Mouse (Mus musculus): ENCODE measurements at regions not wholly inside any gene's neighbourhood (a gene's known extent, or its start where the extent isn't known, plus 50 kb on each side); places are given as distances from the start of the nearest gene placed in this dataset.

DNA sequence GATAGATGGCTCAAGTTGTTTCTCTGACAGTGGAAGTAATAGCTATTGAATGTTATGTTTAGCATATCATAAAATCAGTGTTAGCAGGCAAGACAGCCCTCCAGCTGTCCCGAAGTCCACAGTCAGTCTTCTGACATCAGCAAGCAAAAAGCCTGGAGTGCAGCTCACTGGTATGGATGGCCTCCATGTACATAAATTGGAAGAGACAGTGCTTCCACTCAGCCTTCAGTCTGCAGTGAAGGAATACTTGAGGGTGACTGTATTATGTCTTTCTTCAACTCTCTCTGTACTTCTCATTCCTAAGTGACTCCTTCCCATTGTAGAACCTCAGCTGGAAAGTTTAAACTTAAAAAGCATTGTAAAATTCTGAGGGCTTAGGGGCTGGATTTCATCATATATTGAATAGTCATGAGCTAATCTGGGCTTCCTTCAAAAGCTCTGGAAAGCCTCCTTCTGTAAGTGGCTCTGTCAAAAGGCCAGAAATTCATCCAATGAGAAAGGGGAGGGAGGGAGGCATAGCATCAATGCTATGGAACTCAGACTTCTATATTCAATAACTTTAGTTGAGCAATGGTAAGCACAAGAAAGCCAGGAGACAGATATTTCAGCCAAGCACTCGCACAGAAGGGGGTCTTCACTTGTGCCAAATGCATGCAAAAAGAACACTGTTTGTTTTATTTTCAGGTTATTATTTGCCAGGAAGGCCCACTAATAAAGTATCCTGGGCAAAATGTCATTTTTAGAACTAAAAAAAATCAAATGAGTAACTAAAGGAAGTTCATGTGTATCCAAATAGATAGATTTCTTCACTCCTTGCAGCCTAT, 90.5 kb upstream of the Plxna2 start:
- Histone ChIP-seq H3K9ac (ENCODE audit: low read depth, low read length) (no peak overlapping the region), H3K79me2 (replicated peaks; ENCODE audit: control insufficient read depth, insufficient read depth, low read length) (no peaks in the 10 kb centered on the region), H3K27me3 (ENCODE audit: control insufficient read depth, insufficient read depth, low read length) (no peaks in the 10 kb centered on the region), H3K4me3 (no peak overlapping the region), H3K27ac (no peak overlapping the region), H3K4me1 (ENCODE audit: control insufficient read depth, insufficient read depth, low read length) (no peaks in the 10 kb centered on the region), H3K36me3 (ENCODE audit: control insufficient read depth, insufficient read depth, low read length) (no peaks in the 10 kb centered on the region)
- intact Hi-C loops (cut with DNase I) = no loop called here
- TF ChIP-seq EP300 (IDR thresholded peaks at IDR 0.05; ENCODE audit: insufficient read depth, low read depth, low read length) (no peak), CTCF (IDR thresholded peaks at IDR 0.05) (no peak)
- DNase-seq = no peak
- WGBS = 64% methylated on average over 2 of the region's 2 CpGs

GRCm38 (mm10) chr1:194524976-194525375, 93.0 kb upstream of the Plxna2 start:
- intact Hi-C loops (cut with DNase I) = no loop called here
- Histone ChIP-seq H3K4me1 (ENCODE audit: control insufficient read depth, insufficient read depth, low read length) (no peaks in the 10 kb centered on the region), H3K4me3 (no peak overlapping the region)

DNA sequence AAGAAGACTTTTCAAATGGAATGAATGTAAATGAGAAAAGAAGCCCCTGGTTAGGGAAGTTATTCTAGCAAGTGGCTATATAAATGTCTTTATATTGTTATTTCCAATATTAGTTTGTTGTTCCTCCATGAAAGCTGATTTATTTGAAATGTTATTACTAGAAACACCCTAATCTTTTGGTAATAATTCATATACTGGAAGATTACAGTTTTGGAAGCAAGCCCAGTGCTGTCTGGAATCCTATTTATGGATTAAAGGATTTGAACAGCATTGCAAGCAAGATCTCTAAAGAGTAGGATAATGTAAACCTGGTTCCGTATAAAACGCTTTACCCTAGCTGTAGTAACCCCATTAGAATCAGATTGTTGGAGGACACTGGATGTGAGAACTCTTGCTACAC, 96.8 kb upstream of the Plxna2 start:
- intact Hi-C loops (cut with DNase I) = no loop called here
- DNase-seq = no peak
- Histone ChIP-seq H3K36me3 (ENCODE audit: control insufficient read depth, insufficient read depth, low read length) (no peaks in the 10 kb centered on the region), H3K27me3 (ENCODE audit: control insufficient read depth, insufficient read depth, low read length) (no peaks in the 10 kb centered on the region), H3K4me1 (ENCODE audit: control insufficient read depth, insufficient read depth, low read length) (no peaks in the 10 kb centered on the region), H3K9ac (ENCODE audit: low read depth, low read length) (no peak overlapping the region), H3K79me2 (replicated peaks; ENCODE audit: control insufficient read depth, insufficient read depth, low read length) (no peaks in the 10 kb centered on the region), H3K4me3 (no peak overlapping the region), H3K27ac (no peak overlapping the region)
- WGBS = 75% methylated on average over 2 of the region's 2 CpGs
- TF ChIP-seq EP300 (IDR thresholded peaks at IDR 0.05; ENCODE audit: insufficient read depth, low read depth, low read length) = no peak
- no peak for TF ChIP-seq CTCF (IDR thresholded peaks at IDR 0.05)
- no peak for TF ChIP-seq POLR2A (IDR thresholded peaks at IDR 0.05; ENCODE audit: insufficient read depth, low read depth, low read length)

More at GRCm38 (mm10) chr1:194524976-194525375, 93.0 kb upstream of the Plxna2 start:
- Histone ChIP-seq H3K27me3 (ENCODE audit: control insufficient read depth, insufficient read depth, low read length) (no peaks in the 10 kb centered on the region), H3K36me3 (ENCODE audit: control insufficient read depth, insufficient read depth, low read length) (no peaks in the 10 kb centered on the region), H3K79me2 (replicated peaks; ENCODE audit: control insufficient read depth, insufficient read depth, low read length) (no peaks in the 10 kb centered on the region), H3K27ac (no peak overlapping the region), H3K9ac (ENCODE audit: low read depth, low read length) (no peak overlapping the region)
- no peak for DNase-seq
- no peak for TF ChIP-seq POLR2A (IDR thresholded peaks at IDR 0.05; ENCODE audit: insufficient read depth, low read depth, low read length)
- TF ChIP-seq EP300 (IDR thresholded peaks at IDR 0.05; ENCODE audit: insufficient read depth, low read depth, low read length) = no peak
- no peak for TF ChIP-seq CTCF (IDR thresholded peaks at IDR 0.05)
- 94% methylated on average over 2 of the region's 2 CpGs for WGBS

DNA sequence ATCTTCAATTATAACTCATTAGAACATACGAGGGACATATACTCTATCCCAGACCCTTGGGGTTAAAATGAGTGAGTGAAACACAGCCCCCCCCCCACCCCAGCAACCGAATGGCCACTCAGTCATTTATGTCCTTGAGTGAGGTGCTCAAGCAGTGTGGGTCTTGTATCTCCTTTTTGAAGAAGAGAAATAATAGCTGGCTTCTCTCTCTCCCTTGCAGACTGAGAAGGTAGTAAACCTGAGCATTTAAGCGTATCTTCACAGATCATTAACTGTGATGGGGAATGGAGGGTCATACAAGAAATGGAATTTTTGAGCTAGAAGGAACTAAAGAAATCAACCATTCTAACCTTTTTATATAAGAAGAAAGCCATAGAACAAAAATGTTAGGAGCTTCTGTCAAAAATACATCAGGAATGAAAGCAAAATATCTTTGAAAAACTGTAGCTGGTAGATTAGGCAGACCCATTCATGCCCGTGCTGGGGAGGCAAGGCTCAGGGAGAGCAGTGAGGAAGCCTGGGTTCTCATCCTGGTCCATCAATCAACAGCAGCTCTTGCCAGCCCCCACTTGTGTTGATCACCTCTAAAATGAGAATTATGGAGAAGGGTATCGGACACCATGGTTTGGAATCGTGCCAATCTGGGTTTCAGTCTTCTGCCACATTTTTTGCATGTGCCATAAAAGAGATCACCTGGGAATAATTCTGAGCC, 98.4 kb upstream of the Plxna2 start:
- WGBS = 82% methylated on average over 6 of the region's 6 CpGs

DNA sequence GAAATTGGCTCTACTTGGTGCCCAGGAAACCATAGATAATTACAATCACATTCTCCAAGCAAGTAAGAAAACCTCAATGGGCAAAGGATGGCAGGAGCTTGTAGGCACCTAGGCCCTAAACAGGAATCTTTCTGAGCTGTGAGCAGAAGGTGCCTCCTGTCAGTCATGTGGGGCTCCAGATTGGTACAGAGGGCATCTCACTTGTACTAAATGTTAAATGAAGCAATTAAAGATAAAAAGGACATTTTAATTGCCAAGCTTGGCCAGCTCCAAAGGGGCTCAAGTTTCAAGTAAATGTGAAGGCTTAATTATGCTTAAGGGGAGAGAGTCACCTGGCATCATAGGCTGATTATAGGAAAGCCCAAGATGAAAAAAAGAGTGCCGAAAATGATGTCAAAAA, 101.9 kb upstream of the Plxna2 start:
- WGBS = 81% methylated on average over 1 of the region's 1 CpGs
- DNase-seq = no peak
- intact Hi-C loops (cut with DNase I) = no loop called here
- Histone ChIP-seq H3K79me2 (replicated peaks; ENCODE audit: control insufficient read depth, insufficient read depth, low read length) (no peaks in the 10 kb centered on the region), H3K4me1 (ENCODE audit: control insufficient read depth, insufficient read depth, low read length) (no peaks in the 10 kb centered on the region), H3K4me3 (no peak overlapping the region), H3K27ac (no peak overlapping the region), H3K36me3 (ENCODE audit: control insufficient read depth, insufficient read depth, low read length) (no peaks in the 10 kb centered on the region), H3K27me3 (ENCODE audit: control insufficient read depth, insufficient read depth, low read length) (no peaks in the 10 kb centered on the region), H3K9ac (ENCODE audit: low read depth, low read length) (no peak overlapping the region)
- TF ChIP-seq EP300 (IDR thresholded peaks at IDR 0.05; ENCODE audit: insufficient read depth, low read depth, low read length) (no peak), POLR2A (IDR thresholded peaks at IDR 0.05; ENCODE audit: insufficient read depth, low read depth, low read length) (no peak), CTCF (IDR thresholded peaks at IDR 0.05) (no peak)

More for the DNA sequence above, 98.4 kb upstream of the Plxna2 start:
- Histone ChIP-seq H3K27ac (no peak overlapping the region), H3K4me1 (ENCODE audit: control insufficient read depth, insufficient read depth, low read length) (no peaks in the 10 kb centered on the region), H3K4me3 (no peak overlapping the region), H3K9ac (ENCODE audit: low read depth, low read length) (no peak overlapping the region), H3K79me2 (replicated peaks; ENCODE audit: control insufficient read depth, insufficient read depth, low read length) (no peaks in the 10 kb centered on the region), H3K27me3 (ENCODE audit: control insufficient read depth, insufficient read depth, low read length) (no peaks in the 10 kb centered on the region), H3K36me3 (ENCODE audit: control insufficient read depth, insufficient read depth, low read length) (no peaks in the 10 kb centered on the region)
- intact Hi-C loops (cut with DNase I) = no loop called here
- no peak for DNase-seq
- TF ChIP-seq CTCF (IDR thresholded peaks at IDR 0.05) = no peak
- TF ChIP-seq EP300 (IDR thresholded peaks at IDR 0.05; ENCODE audit: insufficient read depth, low read depth, low read length) = no peak
- TF ChIP-seq POLR2A (IDR thresholded peaks at IDR 0.05; ENCODE audit: insufficient read depth, low read depth, low read length) = no peak

GRCm38 (mm10) chr1:194508314-194508713, 109.7 kb upstream of the Plxna2 start:
- H3K9ac ChIP-seq (ENCODE audit: low read depth, low read length) = no peak overlapping the region

More at GRCm38 (mm10) chr1:194508314-194508713, 109.7 kb upstream of the Plxna2 start:
- Histone ChIP-seq H3K27ac (no peak overlapping the region), H3K4me3 (no peak overlapping the region), H3K79me2 (replicated peaks; ENCODE audit: control insufficient read depth, insufficient read depth, low read length) (no peaks in the 10 kb centered on the region), H3K36me3 (ENCODE audit: control insufficient read depth, insufficient read depth, low read length) (no peaks in the 10 kb centered on the region), H3K27me3 (ENCODE audit: control insufficient read depth, insufficient read depth, low read length) (no peaks in the 10 kb centered on the region), H3K4me1 (ENCODE audit: control insufficient read depth, insufficient read depth, low read length) (no peaks in the 10 kb centered on the region)
- WGBS = 65% methylated on average over 1 of the region's 1 CpGs
- TF ChIP-seq EP300 (IDR thresholded peaks at IDR 0.05; ENCODE audit: insufficient read depth, low read depth, low read length) (no peak), POLR2A (IDR thresholded peaks at IDR 0.05; ENCODE audit: insufficient read depth, low read depth, low read length) (no peak), CTCF (IDR thresholded peaks at IDR 0.05) (no peak)
- DNase-seq = no peak
- intact Hi-C loops (cut with DNase I) = no loop called here
